Mouse (Mus musculus): Measurements from ENCODE around the gene Ntn3. TPM values are rescaled to one million over a fixed set of nuclear protein-coding genes. Genes with fewer than 3 reads are reported as not detected.

The Ntn3 gene
- polyA plus RNA-seq, 1 experiment from 2014 or later, result 2.3 TPM

- H3K4me3 ChIP-seq (ENCODE audit: low read depth, low read length), result no peak overlapping the region
- H3K36me3 ChIP-seq (ENCODE audit: insufficient read depth, low read length), result no peaks in the 10 kb centered on the region
- no peaks in the 10 kb centered on the region for H3K27me3 ChIP-seq (replicated peaks; ENCODE audit: insufficient read depth, low read length)
- no peaks in the 10 kb centered on the region for H3K4me1 ChIP-seq (ENCODE audit: insufficient read depth, low read depth, low read length)
- H3K27ac ChIP-seq (ENCODE audit: low read length), result no peak overlapping the region
- DNase-seq (ENCODE audit: low spot score) (no peak), ATAC-seq (no peak)
- H3K4me2 ChIP-seq (replicated peaks; ENCODE audit: low read depth, low read length), result no peak overlapping the region
- no peak overlapping the region for H3K9ac ChIP-seq (replicated peaks; ENCODE audit: low read depth)
- H3K9me3 ChIP-seq (ENCODE audit: low read length), result no peaks in the 10 kb centered on the region
- TF ChIP-seq EP300 (IDR thresholded peaks at IDR 0.05) (no peak), CTCF (IDR thresholded peaks at IDR 0.05) (no peak)
- 59% methylated on average over 2 of the region's 2 CpGs for WGBS
Observed at GRCm38 (mm10) chr17:24195349-24195748, 14.0 kb downstream of the Ntn3 start.

- H3K4me3 ChIP-seq (ENCODE audit: low read depth, low read length), result no peak overlapping the region
- no peak for TF ChIP-seq EP300 (IDR thresholded peaks at IDR 0.05)
- TF ChIP-seq CTCF (IDR thresholded peaks at IDR 0.05), result no peak
- no peaks in the 10 kb centered on the region for H3K4me1 ChIP-seq (ENCODE audit: insufficient read depth, low read depth, low read length)
- H3K27ac ChIP-seq (ENCODE audit: low read length), result no peak overlapping the region
- no peaks in the 10 kb centered on the region for H3K9me3 ChIP-seq (ENCODE audit: low read length)
- ATAC-seq (no peak), DNase-seq (ENCODE audit: low spot score) (no peak)
- WGBS, result 83% methylated on average over 5 of the region's 5 CpGs
- H3K9ac ChIP-seq (replicated peaks; ENCODE audit: low read depth), result no peak overlapping the region
- H3K27me3 ChIP-seq (replicated peaks; ENCODE audit: insufficient read depth, low read length), result no peaks in the 10 kb centered on the region
- H3K4me2 ChIP-seq (replicated peaks; ENCODE audit: low read depth, low read length), result no peak overlapping the region
- H3K36me3 ChIP-seq (ENCODE audit: insufficient read depth, low read length), result no peaks in the 10 kb centered on the region
Observed at GRCm38 (mm10) chr17:24193769-24194168, 15.6 kb downstream of the Ntn3 start.

GRCm38 (mm10) chr17:24193268-24193667 is 16.1 kb downstream of the Ntn3 start:
- no peak for TF ChIP-seq CTCF (IDR thresholded peaks at IDR 0.05)
- no peak for TF ChIP-seq EP300 (IDR thresholded peaks at IDR 0.05)
- H3K4me1 ChIP-seq (ENCODE audit: insufficient read depth, low read depth, low read length), result no peaks in the 10 kb centered on the region
- H3K9me3 ChIP-seq (ENCODE audit: low read length), result no peaks in the 10 kb centered on the region
- DNase-seq (ENCODE audit: low spot score) (no peak), ATAC-seq (no peak)
- H3K9ac ChIP-seq (replicated peaks; ENCODE audit: low read depth), result no peak overlapping the region
- H3K27ac ChIP-seq (ENCODE audit: low read length), result no peak overlapping the region
- 85% methylated on average over 8 of the region's 8 CpGs for WGBS
- no peak overlapping the region for H3K4me2 ChIP-seq (replicated peaks; ENCODE audit: low read depth, low read length)
- no peaks in the 10 kb centered on the region for H3K36me3 ChIP-seq (ENCODE audit: insufficient read depth, low read length)
- no peaks in the 10 kb centered on the region for H3K27me3 ChIP-seq (replicated peaks; ENCODE audit: insufficient read depth, low read length)
- H3K4me3 ChIP-seq (ENCODE audit: low read depth, low read length), result no peak overlapping the region

GRCm38 (mm10) chr17:24192848-24193247 is 16.5 kb downstream of the Ntn3 start:
- H3K27ac ChIP-seq (ENCODE audit: low read length), result no peak overlapping the region
- no peaks in the 10 kb centered on the region for H3K36me3 ChIP-seq (ENCODE audit: insufficient read depth, low read length)
- no peak overlapping the region for H3K9ac ChIP-seq (replicated peaks; ENCODE audit: low read depth)
- DNase-seq (ENCODE audit: low spot score) (no peak), ATAC-seq (no peak)
- no peaks in the 10 kb centered on the region for H3K4me1 ChIP-seq (ENCODE audit: insufficient read depth, low read depth, low read length)
- no peak overlapping the region for H3K4me3 ChIP-seq (ENCODE audit: low read depth, low read length)
- no peak overlapping the region for H3K4me2 ChIP-seq (replicated peaks; ENCODE audit: low read depth, low read length)
- WGBS, result 67% methylated on average over 8 of the region's 8 CpGs
- no peaks in the 10 kb centered on the region for H3K9me3 ChIP-seq (ENCODE audit: low read length)
- no peaks in the 10 kb centered on the region for H3K27me3 ChIP-seq (replicated peaks; ENCODE audit: insufficient read depth, low read length)
- no peak for TF ChIP-seq EP300 (IDR thresholded peaks at IDR 0.05)
- no peak for TF ChIP-seq CTCF (IDR thresholded peaks at IDR 0.05)

- Histone ChIP-seq H3K4me1 (ENCODE audit: insufficient read depth, low read depth, low read length) (no peaks in the 10 kb centered on the region), H3K4me2 (replicated peaks; ENCODE audit: low read depth, low read length) (no peak overlapping the region), H3K27me3 (replicated peaks; ENCODE audit: insufficient read depth, low read length) (no peaks in the 10 kb centered on the region), H3K9me3 (ENCODE audit: low read length) (no peaks in the 10 kb centered on the region), H3K4me3 (ENCODE audit: low read depth, low read length) (no peak overlapping the region), H3K9ac (replicated peaks; ENCODE audit: low read depth) (no peak overlapping the region), H3K27ac (ENCODE audit: low read length) (no peak overlapping the region), H3K36me3 (ENCODE audit: insufficient read depth, low read length) (no peaks in the 10 kb centered on the region)
- ATAC-seq (no peak), DNase-seq (ENCODE audit: low spot score) (no peak)
- 77% methylated on average over 4 of the region's 4 CpGs for WGBS
- TF ChIP-seq EP300 (IDR thresholded peaks at IDR 0.05), result no peak
- no peak for TF ChIP-seq CTCF (IDR thresholded peaks at IDR 0.05)
Observed at GRCm38 (mm10) chr17:24191481-24191880, 17.9 kb downstream of the Ntn3 start.

- no peaks in the 10 kb centered on the region for H3K9me3 ChIP-seq (ENCODE audit: low read length)
- no peak for TF ChIP-seq CTCF (IDR thresholded peaks at IDR 0.05)
- TF ChIP-seq EP300 (IDR thresholded peaks at IDR 0.05), result no peak
- no peaks in the 10 kb centered on the region for H3K4me1 ChIP-seq (ENCODE audit: insufficient read depth, low read depth, low read length)
- no peak overlapping the region for H3K9ac ChIP-seq (replicated peaks; ENCODE audit: low read depth)
- ATAC-seq (no peak), DNase-seq (ENCODE audit: low spot score) (no peak)
- H3K27me3 ChIP-seq (replicated peaks; ENCODE audit: insufficient read depth, low read length), result no peaks in the 10 kb centered on the region
- no peaks in the 10 kb centered on the region for H3K36me3 ChIP-seq (ENCODE audit: insufficient read depth, low read length)
- WGBS, result 83% methylated on average over 2 of the region's 2 CpGs
- no peak overlapping the region for H3K4me3 ChIP-seq (ENCODE audit: low read depth, low read length)
- H3K27ac ChIP-seq (ENCODE audit: low read length), result no peak overlapping the region
- H3K4me2 ChIP-seq (replicated peaks; ENCODE audit: low read depth, low read length), result no peak overlapping the region
Observed at GRCm38 (mm10) chr17:24190934-24191333, 18.4 kb downstream of the Ntn3 start.

- H3K9me3 ChIP-seq (ENCODE audit: low read length), result no peaks in the 10 kb centered on the region
- TF ChIP-seq CTCF (IDR thresholded peaks at IDR 0.05), result no peak
- no peak for TF ChIP-seq EP300 (IDR thresholded peaks at IDR 0.05)
- WGBS, result 63% methylated on average over 3 of the region's 3 CpGs
- ATAC-seq, result no peak
- H3K4me2 ChIP-seq (replicated peaks; ENCODE audit: low read depth, low read length), result no peak overlapping the region
- no peak overlapping the region for H3K9ac ChIP-seq (replicated peaks; ENCODE audit: low read depth)
- DNase-seq (ENCODE audit: low spot score), result no peak
- H3K27me3 ChIP-seq (replicated peaks; ENCODE audit: insufficient read depth, low read length), result no peaks in the 10 kb centered on the region
- H3K4me1 ChIP-seq (ENCODE audit: insufficient read depth, low read depth, low read length), result no peaks in the 10 kb centered on the region
- H3K27ac ChIP-seq (ENCODE audit: low read length), result no peak overlapping the region
- H3K4me3 ChIP-seq (ENCODE audit: low read depth, low read length), result no peak overlapping the region
- H3K36me3 ChIP-seq (ENCODE audit: insufficient read depth, low read length), result no peaks in the 10 kb centered on the region
Observed at GRCm38 (mm10) chr17:24174259-24174658, 35.1 kb downstream of the Ntn3 start.
